Mouse (Mus musculus) ES-E14 (cell line): Measurements from ENCODE around the gene Hus1b. TPM values are rescaled to one million over a fixed set of nuclear protein-coding genes. Genes with fewer than 3 reads are reported as not detected.

Source experiments
- DNase-seq: peaks from one replicate; pipeline ENCODE4 v3.0.0-alpha.2; 2013; ENCODE audit warnings: low read depth, low spot score
- H3K27ac ChIP-seq: 2 replicates; pipeline ENCODE4 v1.5.1; 2012; ENCODE audit warnings: low read depth, mild to moderate bottlenecking, low read length, moderate library complexity, mixed read lengths; ENCODE audit not compliant: poor library complexity, insufficient read depth, severe bottlenecking
- H3K36me3 ChIP-seq: 2 replicates; pipeline ENCODE4 v1.6.1; 2012; ENCODE audit warnings: mild to moderate bottlenecking, low read length, moderate library complexity, mixed read lengths; ENCODE audit not compliant: control insufficient read depth, poor library complexity, insufficient read depth, severe bottlenecking
- H3K4me1 ChIP-seq, 2 experiments: fragments of 150-350 bp in 1 of 2; sonication (generic) in 1 of 2; 2 replicates each; pipeline ENCODE4 v1.6.1; 2012; ENCODE audit warnings: low read length in 2 of 2, mild to moderate bottlenecking in 1 of 2, mixed read lengths in 1 of 2; ENCODE audit not compliant: control insufficient read depth in 2 of 2, insufficient read depth in 2 of 2, poor library complexity in 1 of 2
- H3K4me3 ChIP-seq, 2 experiments: fragments of 150-350 bp in 1 of 2; sonication (generic) in 1 of 2; 2 replicates each; pipeline ENCODE4 v1.5.1; 2012; ENCODE audit warnings: low read length in 2 of 2, low read depth in 1 of 2, mild to moderate bottlenecking in 1 of 2, mixed read lengths in 1 of 2; ENCODE audit not compliant: insufficient read depth in 1 of 2, poor library complexity in 1 of 2, severe bottlenecking in 1 of 2
- H3K9ac ChIP-seq: 2 replicates; pipeline ENCODE4 v1.6.1; 2012; ENCODE audit warnings: low read depth, mild to moderate bottlenecking, low read length, mixed read lengths; ENCODE audit not compliant: poor library complexity, insufficient read depth, severe bottlenecking
- H3K9me3 ChIP-seq: fragments of 150-350 bp; sonication (generic); 2 replicates; pipeline ENCODE4 v1.6.1; 2012; ENCODE audit warnings: low read depth, mild to moderate bottlenecking, low read length; ENCODE audit not compliant: control insufficient read depth, insufficient read depth
- CHD2 ChIP-seq: IDR thresholded peaks from 2 replicates; pipeline ENCODE4 v1.6.1; 2014; ENCODE audit warnings: mild to moderate bottlenecking, low read depth, low read length, inconsistent platforms
- HCFC1 ChIP-seq: IDR thresholded peaks from 2 replicates; pipeline ENCODE4 v1.6.1; 2012; ENCODE audit warnings: low read length, inconsistent platforms, borderline replicate concordance; ENCODE audit not compliant: insufficient read depth
- MAFK ChIP-seq: IDR thresholded peaks from 2 replicates; pipeline ENCODE4 v1.6.1; 2014; ENCODE audit warnings: mild to moderate bottlenecking, low read depth, low read length, inconsistent platforms; ENCODE audit not compliant: insufficient read depth
- ZC3H11A ChIP-seq: IDR thresholded peaks from 2 replicates; pipeline ENCODE4 v1.6.1; 2012; ENCODE audit warnings: low read depth, mild to moderate bottlenecking, inconsistent platforms, low read length, borderline replicate concordance
- ZNF384 ChIP-seq: IDR thresholded peaks from 2 replicates; pipeline ENCODE4 v1.6.1; 2012; ENCODE audit warnings: low read depth, low read length, inconsistent platforms
- in situ Hi-C, 2 experiments: fragments of 600-800 bp; cut with MboI; formaldehyde crosslinking; loops; one replicate each; pipeline ENCODE4 v1.15.1; 2025; ENCODE audit warnings: low sequenced_read_pairs in 2 of 2, inconsistent platforms in 1 of 2; ENCODE audit not compliant: unreplicated experiment in 2 of 2
- total RNA-seq: library from RNA; depleted of rRNA; stranded (reverse); fragments of 300-350 nt; gene quantifications from 2 replicates; pipeline ENCODE4 v1.2.3, GENCODE M21; 2012; rRNA removed

Hus1b gene
- total RNA-seq, 1 experiment = 4.8 TPM

GRCm38 (mm10) chr13:30910889-30911288 is 36.7 kb downstream of the Hus1b start:
- in situ Hi-C loops = no loop called here
- Histone ChIP-seq H3K27ac (no peak overlapping the region), H3K4me1 (no peaks in the 10 kb centered on the region), H3K36me3 (peaks cover 2% of the 10 kb centered on the region), H3K9ac (no peak overlapping the region), H3K4me3 (no peak overlapping the region), H3K9me3 (no peaks in the 10 kb centered on the region)
- DNase-seq = no peak
- TF ChIP-seq ZC3H11A (no peak), MAFK (no peak), CHD2 (no peak), HCFC1 (no peak), ZNF384 (no peak)

GRCm38 (mm10) chr13:30902286-30902685 is 45.3 kb downstream of the Hus1b start:
- H3K9me3 ChIP-seq = no peaks in the 10 kb centered on the region
- H3K9ac ChIP-seq = no peak overlapping the region
- no peaks in the 10 kb centered on the region for H3K4me1 ChIP-seq
- no peak overlapping the region for H3K27ac ChIP-seq
- no peak for DNase-seq
- H3K4me3 ChIP-seq = no peak overlapping the region
- no peak for TF ChIP-seq MAFK
- TF ChIP-seq ZC3H11A = no peak
- TF ChIP-seq ZNF384 = no peak
- peaks cover 4% of the 10 kb centered on the region for H3K36me3 ChIP-seq
- in situ Hi-C loops = no loop called here

GRCm38 (mm10) chr13:30901387-30902041 is 46.0 kb downstream of the Hus1b start:
- peaks cover 4% of the 10 kb centered on the region for H3K36me3 ChIP-seq
- TF ChIP-seq HCFC1 (no peak), ZNF384 (no peak), CHD2 (no peak), ZC3H11A (no peak), MAFK (no peak)
- H3K4me3 ChIP-seq = no peak overlapping the region
- H3K27ac ChIP-seq = no peak overlapping the region
- no peaks in the 10 kb centered on the region for H3K4me1 ChIP-seq
- in situ Hi-C loops = no loop called here
- H3K9me3 ChIP-seq = no peaks in the 10 kb centered on the region
- DNase-seq = no peak
- no peak overlapping the region for H3K9ac ChIP-seq

Other genes with a start within 250 kb of the Hus1b start
- 0.11 and 0.45 TPM in 2 replicates for gene Irf4, start 198.5 kb downstream of the Hus1b start, total RNA-seq
- gene Exoc2, start 26.3 kb upstream of the Hus1b start, total RNA-seq = 22.4 and 22.8 TPM in 2 replicates
- 0.11 TPM in 1 of 2 replicates, not detected in the other for gene Gm5447, start 26.4 kb upstream of the Hus1b start, total RNA-seq